Mouse (Mus musculus): ENCODE results near the gene Llgl2. TPM values are rescaled to one million over a fixed set of nuclear protein-coding genes. Genes with fewer than 3 reads are reported as not detected.

Llgl2 gene
- polyA plus RNA-seq (2014; fragmentation: Nextera tagmentation; extraction: Ambion mirVana), result 28.8 and 31.9 TPM in 2 replicates

DNA sequence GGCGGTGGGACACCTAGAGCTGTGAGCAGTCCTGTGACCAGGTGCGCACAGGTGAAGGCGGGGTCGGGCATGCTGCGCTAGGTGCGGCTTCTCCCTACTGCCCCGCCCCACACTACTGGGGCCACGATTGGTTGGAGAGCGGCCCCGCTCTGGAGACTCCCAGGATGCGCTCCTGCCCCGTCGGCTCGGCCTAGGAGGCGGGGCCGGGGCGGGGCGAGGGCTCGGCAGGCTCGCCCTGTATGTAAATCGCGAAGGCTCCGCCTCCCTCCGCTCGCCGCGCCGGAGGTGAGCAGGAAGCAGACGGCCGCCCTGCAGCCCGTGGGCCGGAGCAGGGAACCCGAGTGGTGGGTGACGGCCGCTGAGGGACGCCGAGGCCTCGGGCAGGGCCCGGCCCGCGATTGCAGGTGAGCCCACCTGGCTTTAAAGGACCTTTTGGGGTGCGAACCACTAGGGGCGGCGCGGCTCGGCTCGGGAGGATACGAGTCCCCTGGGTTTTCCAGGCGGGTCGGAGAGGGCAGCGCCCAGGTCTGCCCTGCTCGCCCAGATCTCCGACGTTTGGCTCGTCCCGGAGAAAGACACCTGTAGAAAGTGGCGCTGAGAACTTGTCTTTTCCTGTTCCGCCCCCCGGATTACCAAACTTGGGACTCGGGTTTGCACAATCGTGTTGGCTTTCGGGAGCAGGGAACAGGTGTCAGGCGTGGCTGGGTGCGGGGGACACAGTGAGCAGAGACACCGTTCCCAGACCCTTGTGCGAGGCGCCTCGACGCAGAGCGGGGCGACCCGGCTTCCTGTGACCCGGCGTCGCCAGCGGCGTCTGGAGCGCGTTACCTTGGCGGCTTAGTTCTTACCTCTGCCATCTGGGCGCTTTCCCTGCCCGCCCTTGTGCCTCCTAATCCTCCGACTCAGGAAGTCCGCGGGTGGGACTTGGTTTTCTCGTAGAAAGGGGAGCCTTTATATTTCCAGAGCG lies at the start of gene Llgl2:
Llgl2 (plus strand) TSS at position 276 of the 967 bp plus-strand sequence.
- peak; percentile 95 for DNase-seq
- peak; percentile 98 for ATAC-seq (ENCODE audit: insufficient read depth)
- peak within 1 kb of the TSS; percentile 74 for H3K4me3 ChIP-seq (ENCODE audit: low read depth, low read length)
- H3K4me1 ChIP-seq (ENCODE audit: insufficient read depth), result peaks cover 2% of the 10 kb centered on the region; the same call in 1 of the 2 replicates
- H3K9me3 ChIP-seq (ENCODE audit: low read depth, low read length), result no peaks in the 10 kb centered on the region
- peak within 1 kb of the TSS; percentile 95 for H3K4me2 ChIP-seq
- H3K27ac ChIP-seq (ENCODE audit: low read depth), result peak within 1 kb of the TSS; percentile 65
- peaks cover 7% of the 10 kb centered on the region; the same call in 1 of the 2 replicates for H3K27me3 ChIP-seq (ENCODE audit: insufficient read depth, low read length)
- under 1% methylated on average over 86 of the region's 87 CpGs for whole genome bisulfite sequencing
- H3K9ac ChIP-seq, result peak within 1 kb of the TSS; percentile 62
- H3K36me3 ChIP-seq (ENCODE audit: insufficient read depth), result peaks cover 32% of the 10 kb centered on the region
- TF ChIP-seq CTCF (IDR thresholded peaks at IDR 0.05; ENCODE audit: low read depth), result peak; percentile 22; the same call in 1 of the 2 replicates

- Histone ChIP-seq H3K9me3 (ENCODE audit: low read depth, low read length) (no peaks in the 10 kb centered on the region), H3K36me3 (ENCODE audit: insufficient read depth) (no peaks in the 10 kb centered on the region), H3K27me3 (ENCODE audit: insufficient read depth, low read length) (no peaks in the 10 kb centered on the region), H3K9ac (no peak overlapping the region), H3K27ac (ENCODE audit: low read depth) (no peak overlapping the region), H3K4me1 (ENCODE audit: insufficient read depth) (peaks cover 12% of the 10 kb centered on the region), H3K4me3 (ENCODE audit: low read depth, low read length) (no peak overlapping the region), H3K4me2 (no peak overlapping the region)
- ATAC-seq (ENCODE audit: insufficient read depth) (no peak), DNase-seq (no peak)
- no peak for TF ChIP-seq CTCF (IDR thresholded peaks at IDR 0.05; ENCODE audit: low read depth)
- WGBS, result 51% methylated on average over 4 of the region's 4 CpGs
Observed at GRCm38 (mm10) chr11:115774653-115775052, 49.2 kb upstream of the Llgl2 start.

- Histone ChIP-seq H3K9me3 (ENCODE audit: low read depth, low read length) (no peaks in the 10 kb centered on the region), H3K4me2 (no peak overlapping the region), H3K36me3 (ENCODE audit: insufficient read depth) (no peaks in the 10 kb centered on the region), H3K27me3 (ENCODE audit: insufficient read depth, low read length) (no peaks in the 10 kb centered on the region), H3K27ac (ENCODE audit: low read depth) (no peak overlapping the region), H3K4me3 (ENCODE audit: low read depth, low read length) (no peak overlapping the region), H3K9ac (no peak overlapping the region), H3K4me1 (ENCODE audit: insufficient read depth) (peaks cover 20% of the 10 kb centered on the region)
- ATAC-seq (ENCODE audit: insufficient read depth), result no peak
- no peak for DNase-seq
- 61% methylated on average over 18 of the region's 18 CpGs for WGBS
- TF ChIP-seq CTCF (IDR thresholded peaks at IDR 0.05; ENCODE audit: low read depth), result no peak
Observed at GRCm38 (mm10) chr11:115775821-115776665, 47.8 kb upstream of the Llgl2 start.

GRCm38 (mm10) chr11:115776954-115777353 lies 46.9 kb upstream of the Llgl2 start:
- Histone ChIP-seq H3K27me3 (ENCODE audit: insufficient read depth, low read length) (no peaks in the 10 kb centered on the region), H3K36me3 (ENCODE audit: insufficient read depth) (0 out of 2 replicates have a peak, but pooled peaks cover 4% of the 10 kb centered on the region), H3K4me1 (ENCODE audit: insufficient read depth) (peaks cover 20% of the 10 kb centered on the region), H3K27ac (ENCODE audit: low read depth) (no peak overlapping the region; the same call in 1 of the 2 replicates), H3K9ac (no peak overlapping the region), H3K9me3 (ENCODE audit: low read depth, low read length) (no peaks in the 10 kb centered on the region), H3K4me3 (ENCODE audit: low read depth, low read length) (no peak overlapping the region), H3K4me2 (no peak overlapping the region)
- TF ChIP-seq CTCF (IDR thresholded peaks at IDR 0.05; ENCODE audit: low read depth), result no peak
- 71% methylated on average over 9 of the region's 9 CpGs for WGBS
- ATAC-seq (ENCODE audit: insufficient read depth) (no peak), DNase-seq (no peak)

DNA sequence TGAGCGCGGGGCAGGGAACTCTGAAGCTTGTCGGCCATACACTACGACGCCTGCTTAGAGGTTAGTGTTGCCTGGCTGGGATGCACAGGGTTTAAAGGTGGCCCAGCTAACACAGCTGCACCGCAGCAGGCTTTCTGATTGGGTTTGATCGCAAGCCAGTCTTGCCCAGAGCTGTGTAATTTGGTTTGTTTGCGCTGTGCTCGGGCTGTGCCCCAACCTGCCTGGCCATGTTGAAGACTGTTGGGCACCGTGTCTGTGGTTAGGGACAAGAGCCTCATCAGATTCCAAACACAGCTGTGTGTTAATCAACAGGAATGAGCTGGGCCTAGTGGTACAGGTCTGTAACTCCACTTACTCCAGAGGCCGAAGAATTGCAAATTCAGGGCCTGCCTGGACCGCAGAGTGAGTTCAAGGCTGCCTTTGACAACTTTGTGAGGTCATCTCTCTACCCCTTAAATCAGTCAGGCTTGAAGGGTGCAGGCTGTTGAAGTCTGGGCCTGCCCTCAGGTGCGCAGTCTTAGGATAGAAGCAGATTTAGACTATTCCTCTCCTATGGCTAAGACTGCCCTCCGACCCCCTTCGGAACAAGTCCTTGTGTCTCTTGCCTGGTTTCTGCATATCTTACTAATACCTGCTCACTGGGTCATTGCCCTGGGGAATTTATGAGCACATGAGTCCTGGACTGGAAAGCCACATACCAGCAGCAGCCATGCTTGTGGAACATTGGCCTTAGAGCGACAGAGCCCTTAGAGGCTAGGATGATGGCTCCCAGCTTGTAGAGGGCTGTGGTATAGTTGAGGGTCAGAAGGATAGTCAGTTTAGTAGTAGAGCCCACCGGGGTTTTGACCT lies 46.1 kb upstream of the Llgl2 start:
- Histone ChIP-seq H3K9me3 (ENCODE audit: low read depth, low read length) (no peaks in the 10 kb centered on the region), H3K4me3 (ENCODE audit: low read depth, low read length) (no peak overlapping the region), H3K27me3 (ENCODE audit: insufficient read depth, low read length) (no peaks in the 10 kb centered on the region), H3K4me1 (ENCODE audit: insufficient read depth) (peaks cover 20% of the 10 kb centered on the region), H3K4me2 (no peak overlapping the region), H3K36me3 (ENCODE audit: insufficient read depth) (0 out of 2 replicates have a peak, but pooled peaks cover 4% of the 10 kb centered on the region), H3K9ac (no peak overlapping the region), H3K27ac (ENCODE audit: low read depth) (no peak overlapping the region; the same call in 1 of the 2 replicates)
- DNase-seq (no peak), ATAC-seq (ENCODE audit: insufficient read depth) (no peak)
- TF ChIP-seq CTCF (IDR thresholded peaks at IDR 0.05; ENCODE audit: low read depth), result no peak
- 79% methylated on average over 17 of the region's 17 CpGs for WGBS

DNA sequence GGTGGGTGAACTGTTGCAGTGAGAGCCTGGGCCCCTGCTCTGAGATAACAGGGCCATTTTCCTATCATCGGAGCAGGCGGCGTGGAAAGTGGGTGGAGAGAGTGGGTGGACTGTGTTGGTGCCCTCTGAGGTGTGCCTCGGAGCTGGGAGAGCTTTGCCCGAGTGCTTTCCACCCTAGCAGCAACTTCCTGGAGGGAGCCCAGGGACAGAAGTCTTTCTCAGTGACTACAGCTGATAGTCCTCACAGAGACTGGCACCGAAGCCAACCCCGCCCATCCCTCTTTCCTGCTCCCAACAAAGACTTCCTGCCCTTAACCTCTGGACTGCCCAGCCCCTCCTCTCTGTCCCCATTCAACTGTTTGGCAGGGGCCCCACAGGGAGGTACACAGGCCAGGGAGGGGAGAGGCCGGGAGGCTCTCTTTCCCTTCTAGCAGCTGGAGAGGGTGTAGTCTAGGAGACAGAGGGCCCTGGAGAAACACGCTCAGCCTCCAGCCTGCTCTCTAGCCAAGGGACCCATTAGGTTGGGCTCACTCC lies 44.7 kb upstream of the Llgl2 start:
- peak overlapping the region; percentile 19 for H3K9ac ChIP-seq
- H3K36me3 ChIP-seq (ENCODE audit: insufficient read depth), result 0 out of 2 replicates have a peak, but pooled peaks cover 4% of the 10 kb centered on the region
- no peaks in the 10 kb centered on the region for H3K27me3 ChIP-seq (ENCODE audit: insufficient read depth, low read length)
- 0 out of 2 replicates have a peak overlapping the region, but pooled peaks have one; percentile 13 for H3K4me3 ChIP-seq (ENCODE audit: low read depth, low read length)
- TF ChIP-seq CTCF (IDR thresholded peaks at IDR 0.05; ENCODE audit: low read depth), result no peak
- H3K9me3 ChIP-seq (ENCODE audit: low read depth, low read length), result no peaks in the 10 kb centered on the region
- 9% methylated on average over 8 of the region's 9 CpGs for WGBS
- H3K4me1 ChIP-seq (ENCODE audit: insufficient read depth), result peaks cover 20% of the 10 kb centered on the region
- peak overlapping the region; percentile 10 for H3K4me2 ChIP-seq
- ATAC-seq (ENCODE audit: insufficient read depth), result peak; percentile 94
- peak; percentile 87 for DNase-seq
- peak overlapping the region; percentile 67 for H3K27ac ChIP-seq (ENCODE audit: low read depth)

Measured in lung, embryonic 14.5 days (tissue).